Mouse (Mus musculus) olfactory bulb, adult 2 months (tissue): ENCODE results near the gene Fyb2.

Experiments used
- CTCF ChIP-seq: fragments of 200-500 bp; IDR thresholded peaks from 2 replicates; pipeline ENCODE4 v1.5.1; 2012; ENCODE audit warnings: low read depth, mild to moderate bottlenecking, low read length, moderate library complexity; ENCODE audit not compliant: insufficient read depth
- POLR2A ChIP-seq: fragments of 200-500 bp; IDR thresholded peaks from 2 replicates; pipeline ENCODE4 v1.6.1; 2012; ENCODE audit warnings: mild to moderate bottlenecking, low read depth, low read length, moderate library complexity; ENCODE audit not compliant: insufficient read depth

DNA sequence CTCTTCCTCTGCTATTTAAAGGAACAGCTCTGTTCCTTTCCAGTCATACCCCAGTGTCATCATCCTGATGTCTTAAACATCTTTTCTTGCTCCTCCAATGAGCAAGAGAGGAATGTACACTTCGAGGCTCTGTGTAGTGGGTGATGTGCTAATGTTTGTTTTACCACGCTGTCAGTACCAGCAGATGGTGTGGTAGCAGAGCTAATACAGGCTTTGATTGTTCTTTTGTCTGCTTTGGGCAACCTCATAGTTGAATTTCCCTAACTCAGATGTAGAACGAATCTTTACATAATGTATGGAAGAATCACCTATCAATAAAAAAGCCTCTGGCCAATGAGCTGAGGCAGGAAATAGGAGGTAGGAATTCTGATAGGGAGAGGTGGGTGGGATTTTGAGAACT is 36.0 kb downstream of the Fyb2 start:
- TF ChIP-seq CTCF (no peak), POLR2A (no peak)
